In the genomic region with DNA sequence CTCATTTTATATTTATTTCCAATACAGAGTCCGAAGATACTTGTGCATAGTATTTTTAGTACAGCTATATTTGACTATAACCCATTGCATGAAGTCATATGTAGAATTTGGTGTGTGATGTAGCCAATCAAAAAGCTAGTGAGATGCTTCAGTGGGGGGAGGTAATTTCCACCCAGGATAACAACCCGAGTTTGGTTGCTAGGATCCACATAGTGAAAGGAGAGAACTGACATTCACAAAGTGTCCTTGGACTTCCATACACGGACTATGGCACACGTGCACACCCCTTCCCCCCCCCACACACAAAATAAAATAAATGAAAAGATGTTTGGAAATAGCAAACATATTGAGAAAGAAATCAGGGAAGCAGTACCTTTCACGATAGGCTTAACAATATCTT, we compare ENCODE assay signal across 27 mouse cellular contexts.
DNase-seq lines count a peak whose midpoint lies in the region; ATAC-seq and TF ChIP-seq lines count a peak whose summit lies in the region.
"Had no signal": no experiment of that assay in that cellular context is flagged by ENCODE, and none has a peak within 500 bp of the region (broad histone marks: within the 10 kb centered on the region; RNA-seq: fewer than 3 reads in every experiment).

No protein-coding gene starts in this region.

- TF ChIP-seq CTCF in heart, adult 2 months (IDR thresholded peaks at IDR 0.05): no peak

- no peak for TF ChIP-seq POLR2A in heart, adult 2 months (IDR thresholded peaks at IDR 0.05; ENCODE audit: insufficient read depth, low read depth, low read length)

- H3K9me3 ChIP-seq in heart, embryonic 15.5 days (replicated peaks): no peaks in the 10 kb centered on the region
- H3K9me3 ChIP-seq in heart, embryonic 10.5 days: no peaks in the 10 kb centered on the region
- no peaks in the 10 kb centered on the region for H3K9me3 ChIP-seq in midbrain, embryonic 11.5 days (ENCODE audit: control insufficient read depth, low read length)
- H3K9me3 ChIP-seq in midbrain, embryonic 13.5 days: no peaks in the 10 kb centered on the region
- H3K9me3 ChIP-seq: forebrain, embryonic 10.5 days; forebrain, embryonic 13.5 days; heart, embryonic 13.5 days; hindbrain, embryonic 10.5 days; hindbrain, embryonic 13.5 days; intestine, embryonic 15.5 days had no signal

- H3K36me3 ChIP-seq in heart, adult 2 months (ENCODE audit: control insufficient read depth, insufficient read depth, low read length): no peaks in the 10 kb centered on the region
- H3K36me3 ChIP-seq in heart, embryonic 15.5 days: no peaks in the 10 kb centered on the region
- no peaks in the 10 kb centered on the region for H3K36me3 ChIP-seq in heart, embryonic 10.5 days
- H3K36me3 ChIP-seq in midbrain, embryonic 11.5 days (ENCODE audit: control insufficient read depth, insufficient read depth, low read length): no peaks in the 10 kb centered on the region
- H3K36me3 ChIP-seq in midbrain, embryonic 13.5 days: no peaks in the 10 kb centered on the region
- H3K36me3 ChIP-seq: forebrain, embryonic 10.5 days; G1E; heart, embryonic 13.5 days; hindbrain, embryonic 10.5 days; hindbrain, embryonic 13.5 days; intestine, embryonic 15.5 days had no signal

- WGBS in heart, adult 2 months: 61% methylated on average over 5 of the region's 5 CpGs
- WGBS in heart, embryonic 15.5 days: 53% methylated on average over 5 of the region's 5 CpGs
- WGBS in heart, embryonic 10.5 days: 80% methylated on average over 5 of the region's 5 CpGs
- WGBS in midbrain, embryonic 11.5 days: 83% methylated on average over 5 of the region's 5 CpGs
- 74% methylated on average over 5 of the region's 5 CpGs for WGBS in midbrain, embryonic 13.5 days

- 0 out of 2 replicates have a peak, but pooled peaks have one; percentile 53 for ATAC-seq in heart, embryonic 15.5 days (replicated peaks; ENCODE audit: insufficient number of reproducible peaks, insufficient read depth, low FRiP score, low read depth)
- no peak for ATAC-seq in midbrain, embryonic 11.5 days (ENCODE audit: low FRiP score)
- ATAC-seq in midbrain, embryonic 13.5 days: no peak
- ATAC-seq: forebrain, embryonic 13.5 days; forebrain, embryonic 16.5 days; hindbrain, embryonic 16.5 days; intestine, embryonic 15.5 days; Patski had no signal

- H3K4me3 ChIP-seq in heart, adult 2 months: no peak overlapping the region
- H3K4me3 ChIP-seq in heart, embryonic 15.5 days: no peak overlapping the region
- H3K4me3 ChIP-seq in heart, embryonic 10.5 days: no peak overlapping the region
- H3K4me3 ChIP-seq in midbrain, embryonic 11.5 days (ENCODE audit: low read depth, low read length): no peak overlapping the region
- H3K4me3 ChIP-seq in midbrain, embryonic 13.5 days (replicated peaks): no peak overlapping the region
- H3K4me3 ChIP-seq: forebrain, embryonic 10.5 days; forebrain, embryonic 13.5 days; heart, embryonic 13.5 days; hindbrain, embryonic 10.5 days; hindbrain, embryonic 13.5 days; intestine, embryonic 15.5 days had no signal

- H3K4me2 ChIP-seq in heart, embryonic 15.5 days: no peak overlapping the region
- no peak overlapping the region for H3K4me2 ChIP-seq in midbrain, embryonic 11.5 days
- H3K4me2 ChIP-seq in midbrain, embryonic 13.5 days (replicated peaks): no peak overlapping the region
- H3K4me2 ChIP-seq: forebrain, embryonic 13.5 days; heart, embryonic 13.5 days; hindbrain, embryonic 13.5 days; intestine, embryonic 15.5 days had no signal

- no peak for DNase-seq in heart, adult 2 months
- DNase-seq in heart, adult 9 months (ENCODE audit: low spot score in 2 of 2): no peak
- DNase-seq in heart, embryonic 10.5 days (ENCODE audit: low spot score): no peak
- peak; percentile 77 for DNase-seq in midbrain, embryonic 11.5 days (ENCODE audit: low spot score, missing footprints)
- DNase-seq: adrenal gland, postnatal 10 days; adrenal gland, postnatal 36 days; B cell, adult 2 months; cerebellum, adult 18-20 months; cerebellum, adult 9-10 months; cerebellum, postnatal 14 days; gastrocnemius, postnatal 10 days; gastrocnemius, postnatal 36 days; kidney, adult 11 months; kidney, adult 8-10 months had no signal

- H3K9ac ChIP-seq in heart, adult 2 months (ENCODE audit: low read depth, low read length): no peak overlapping the region
- no peak overlapping the region for H3K9ac ChIP-seq in heart, embryonic 15.5 days
- no peak overlapping the region for H3K9ac ChIP-seq in midbrain, embryonic 11.5 days (ENCODE audit: low read length)
- no peak overlapping the region for H3K9ac ChIP-seq in midbrain, embryonic 13.5 days (replicated peaks)
- H3K9ac ChIP-seq: forebrain, embryonic 13.5 days; heart, embryonic 13.5 days; hindbrain, embryonic 13.5 days; intestine, embryonic 15.5 days had no signal

- H3K4me1 ChIP-seq in heart, adult 2 months (ENCODE audit: control insufficient read depth, insufficient read depth, low read length): no peaks in the 10 kb centered on the region; the same call in 1 of the 2 replicates
- H3K4me1 ChIP-seq in heart, embryonic 15.5 days (replicated peaks): peaks cover 14% of the 10 kb centered on the region
- H3K4me1 ChIP-seq in heart, embryonic 10.5 days: no peaks in the 10 kb centered on the region
- no peaks in the 10 kb centered on the region for H3K4me1 ChIP-seq in midbrain, embryonic 11.5 days (ENCODE audit: control insufficient read depth, insufficient read depth, low read length)
- peaks cover 9% of the 10 kb centered on the region for H3K4me1 ChIP-seq in midbrain, embryonic 13.5 days (replicated peaks)
- H3K4me1 ChIP-seq: forebrain, embryonic 10.5 days; forebrain, embryonic 13.5 days; hindbrain, embryonic 10.5 days; hindbrain, embryonic 13.5 days; intestine, embryonic 15.5 days had no signal

- H3K27ac ChIP-seq in heart, adult 2 months: peak overlapping the region; percentile 8; the same call in 1 of the 2 replicates
- H3K27ac ChIP-seq in heart, embryonic 15.5 days: no peak overlapping the region
- no peak overlapping the region for H3K27ac ChIP-seq in heart, embryonic 10.5 days
- no peak overlapping the region for H3K27ac ChIP-seq in midbrain, embryonic 11.5 days (ENCODE audit: low read depth, low read length)
- H3K27ac ChIP-seq in midbrain, embryonic 13.5 days: no peak overlapping the region
- H3K27ac ChIP-seq: forebrain, embryonic 10.5 days; forebrain, embryonic 13.5 days; heart, embryonic 13.5 days; hindbrain, embryonic 10.5 days; hindbrain, embryonic 13.5 days; intestine, embryonic 15.5 days had no signal

- no peaks in the 10 kb centered on the region for H3K27me3 ChIP-seq in heart, adult 2 months (ENCODE audit: control insufficient read depth, insufficient read depth, low read length)
- H3K27me3 ChIP-seq in heart, embryonic 15.5 days: no peaks in the 10 kb centered on the region
- H3K27me3 ChIP-seq in heart, embryonic 10.5 days (ENCODE audit: insufficient read depth, poor library complexity, severe bottlenecking): no peaks in the 10 kb centered on the region
- H3K27me3 ChIP-seq in midbrain, embryonic 11.5 days (ENCODE audit: control insufficient read depth, insufficient read depth, low read length): no peaks in the 10 kb centered on the region
- H3K27me3 ChIP-seq in midbrain, embryonic 13.5 days: no peaks in the 10 kb centered on the region
- H3K27me3 ChIP-seq: CH12.LX; forebrain, embryonic 13.5 days; heart, embryonic 13.5 days; hindbrain, embryonic 13.5 days; intestine, embryonic 15.5 days had no signal

- intact Hi-C loops in heart, adult 2 months (cut with DNase I): no loop called here

- no peak for TF ChIP-seq EP300 in heart, adult 2 months (IDR thresholded peaks at IDR 0.05; ENCODE audit: insufficient read depth, low read depth, low read length)

- H3K79me2 ChIP-seq in heart, adult 2 months (replicated peaks; ENCODE audit: control insufficient read depth, insufficient read depth, low read length): no peaks in the 10 kb centered on the region
